Mouse (Mus musculus) stomach, embryonic 16.5 days (tissue): ENCODE measurements around the gene Snd1. TPM values are rescaled to one million over a fixed set of nuclear protein-coding genes. Genes with fewer than 3 reads are reported as not detected.

Experiments used
- ATAC-seq: fragments of 200-750 bp; cut with Nextera tagmentation; 2 replicates; pipeline ENCODE4 v1.8.0; 2017; ENCODE audit warnings: moderate number of reproducible peaks, moderate TSS enrichment; ENCODE audit not compliant: insufficient read depth, low FRiP score
- H3K27ac ChIP-seq: fragments of 300-500 bp; sonication (generic); 2 replicates; pipeline ENCODE4 v1.5.1; 2014; ENCODE audit warnings: low read length
- H3K27me3 ChIP-seq: fragments of 300-500 bp; sonication (generic); 2 replicates; pipeline ENCODE4 v1.6.1; 2014; ENCODE audit warnings: low read length, control low read depth, mixed read lengths; ENCODE audit not compliant: control insufficient read depth, insufficient read depth
- H3K36me3 ChIP-seq: fragments of 300-500 bp; sonication (generic); 2 replicates; pipeline ENCODE4 v1.6.1; 2014; ENCODE audit warnings: low read length; ENCODE audit not compliant: control insufficient read depth, insufficient read depth
- H3K4me1 ChIP-seq: fragments of 300-500 bp; sonication (generic); 2 replicates; pipeline ENCODE4 v1.6.1; 2014; ENCODE audit warnings: low read length, control low read depth, mixed read lengths; ENCODE audit not compliant: control insufficient read depth, insufficient read depth
- H3K4me2 ChIP-seq: fragments of 300-500 bp; sonication (generic); 2 replicates; pipeline ENCODE4 v1.6.1; 2014; ENCODE audit warnings: low read depth, low read length, mixed read lengths
- H3K4me3 ChIP-seq: fragments of 300-500 bp; sonication (generic); replicated peaks from 2 replicates; pipeline ENCODE4 v1.5.1; 2014; ENCODE audit warnings: mild to moderate bottlenecking, low read length
- H3K9ac ChIP-seq: fragments of 300-500 bp; sonication (generic); 2 replicates; pipeline ENCODE4 v1.6.1; 2014; ENCODE audit warnings: low read length
- H3K9me3 ChIP-seq: fragments of 300-500 bp; sonication (generic); replicated peaks from 2 replicates; pipeline ENCODE4 v1.6.1; 2016; ENCODE audit warnings: low read length, control low read depth; ENCODE audit not compliant: control insufficient read depth
- WGBS: fragments of 180-500 bp; shearing (Covaris S2); extraction: QIAGEN DNeasy Blood & Tissue Kit; methylation state at CpG from one replicate; pipeline ENCODE4 v1.1.7; 2014; 5-methylcytosine and 5-hydroxymethylcytosine counted together
- polyA plus RNA-seq: library from polyadenylated mRNA; unstranded; fragments of >200 nt; fragmentation: Nextera tagmentation; extraction: Ambion mirVana; gene quantifications from 2 replicates; pipeline ENCODE4 v1.2.1, GENCODE M21; 2015

Gene Snd1
- polyA plus RNA-seq, 1 experiment from 2014 or later: 136 TPM

- H3K4me2 ChIP-seq: no peak overlapping the region
- WGBS: 93% methylated on average over 5 of the region's 5 CpGs
- no peaks in the 10 kb centered on the region for H3K27me3 ChIP-seq
- no peaks in the 10 kb centered on the region for H3K9me3 ChIP-seq
- H3K4me1 ChIP-seq: no peaks in the 10 kb centered on the region
- no peak overlapping the region for H3K4me3 ChIP-seq
- ATAC-seq: no peak
- H3K27ac ChIP-seq: no peak overlapping the region
- no peaks in the 10 kb centered on the region for H3K36me3 ChIP-seq
- H3K9ac ChIP-seq: no peak overlapping the region
Measured at GRCm38 (mm10) chr6:28669251-28669650, 194.3 kb downstream of the Snd1 start.

- Histone ChIP-seq H3K27ac (no peak overlapping the region), H3K9me3 (no peaks in the 10 kb centered on the region), H3K36me3 (no peaks in the 10 kb centered on the region), H3K4me1 (no peaks in the 10 kb centered on the region), H3K4me3 (no peak overlapping the region), H3K4me2 (no peak overlapping the region), H3K9ac (no peak overlapping the region), H3K27me3 (no peaks in the 10 kb centered on the region)
- 92% methylated on average over 1 of the region's 1 CpGs for WGBS
- no peak for ATAC-seq
Measured at GRCm38 (mm10) chr6:28672388-28672787, 197.4 kb downstream of the Snd1 start.

- no peak for ATAC-seq
- Histone ChIP-seq H3K4me2 (no peak overlapping the region), H3K9ac (no peak overlapping the region), H3K4me1 (no peaks in the 10 kb centered on the region), H3K9me3 (no peaks in the 10 kb centered on the region), H3K4me3 (no peak overlapping the region), H3K27ac (no peak overlapping the region), H3K27me3 (no peaks in the 10 kb centered on the region), H3K36me3 (no peaks in the 10 kb centered on the region)
- WGBS: 90% methylated on average over 1 of the region's 1 CpGs
Measured at GRCm38 (mm10) chr6:28674686-28675085, 199.7 kb downstream of the Snd1 start.

- Histone ChIP-seq H3K9me3 (no peaks in the 10 kb centered on the region), H3K4me2 (no peak overlapping the region), H3K36me3 (no peaks in the 10 kb centered on the region), H3K27ac (no peak overlapping the region), H3K9ac (no peak overlapping the region), H3K27me3 (no peaks in the 10 kb centered on the region), H3K4me1 (peaks cover 7% of the 10 kb centered on the region), H3K4me3 (no peak overlapping the region)
- no peak for ATAC-seq
- WGBS: 77% methylated on average over 1 of the region's 1 CpGs
Measured at GRCm38 (mm10) chr6:28678896-28679295, 204.0 kb downstream of the Snd1 start.

- Histone ChIP-seq H3K9me3 (no peaks in the 10 kb centered on the region), H3K9ac (no peak overlapping the region), H3K4me3 (no peak overlapping the region), H3K36me3 (no peaks in the 10 kb centered on the region), H3K4me1 (peaks cover 7% of the 10 kb centered on the region), H3K27me3 (no peaks in the 10 kb centered on the region), H3K27ac (no peak overlapping the region), H3K4me2 (no peak overlapping the region)
- WGBS: 64% methylated on average over 4 of the region's 4 CpGs
- ATAC-seq: no peak
Measured at GRCm38 (mm10) chr6:28680537-28680936, 205.6 kb downstream of the Snd1 start.

DNA sequence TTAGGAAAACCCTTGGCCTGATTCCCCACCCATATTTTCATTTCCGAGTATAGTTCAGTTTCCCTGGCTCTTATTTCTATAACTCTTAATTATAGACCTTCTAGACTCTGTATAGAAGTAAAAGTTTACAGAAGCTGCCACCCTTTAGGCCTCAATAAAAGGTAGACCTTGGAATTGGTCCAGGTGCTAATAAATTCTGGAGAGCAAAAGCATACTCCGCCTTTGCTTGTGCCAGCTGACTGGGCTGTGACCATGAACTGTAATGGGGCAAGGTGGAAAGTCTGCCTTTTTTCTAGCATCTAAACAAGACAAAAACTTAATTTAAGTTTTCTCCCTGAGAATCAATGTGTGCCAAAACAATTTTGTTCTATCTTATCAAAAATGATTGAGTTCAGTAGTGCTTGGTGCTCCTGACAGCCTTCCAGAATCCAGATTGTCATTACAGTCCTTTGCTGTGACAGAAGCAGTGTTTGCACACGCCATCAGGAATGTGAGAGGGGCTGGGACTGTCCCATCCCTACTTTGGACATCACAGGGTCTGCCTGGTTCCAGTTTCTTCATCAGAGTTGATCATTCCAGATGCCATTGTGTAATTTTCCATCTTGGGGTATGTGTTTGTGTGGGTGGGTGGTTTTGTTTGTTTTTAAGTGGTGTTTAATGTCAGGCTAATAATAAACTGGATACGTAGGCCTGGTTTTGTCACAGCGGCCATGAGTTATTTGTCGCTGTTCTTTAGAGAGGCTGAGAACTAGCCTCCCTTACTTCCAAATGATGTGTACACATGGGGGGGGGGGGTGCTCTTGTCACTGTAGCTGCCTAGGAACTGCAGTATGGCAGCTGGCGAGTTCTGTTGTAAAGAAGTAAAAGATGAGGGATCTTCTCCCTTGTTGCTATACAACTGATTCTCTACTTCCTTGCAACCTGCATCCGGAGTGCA is 206.8 kb downstream of the Snd1 start:
- peak; percentile 25; the same call in 1 of the 2 replicates for ATAC-seq
- H3K9ac ChIP-seq: no peak overlapping the region
- H3K4me1 ChIP-seq: peaks cover 7% of the 10 kb centered on the region
- H3K9me3 ChIP-seq: no peaks in the 10 kb centered on the region
- no peak overlapping the region for H3K4me3 ChIP-seq
- H3K27me3 ChIP-seq: no peaks in the 10 kb centered on the region
- no peak overlapping the region for H3K27ac ChIP-seq
- 64% methylated on average over 8 of the region's 8 CpGs for whole genome bisulfite sequencing
- no peak overlapping the region for H3K4me2 ChIP-seq
- no peaks in the 10 kb centered on the region for H3K36me3 ChIP-seq

DNA sequence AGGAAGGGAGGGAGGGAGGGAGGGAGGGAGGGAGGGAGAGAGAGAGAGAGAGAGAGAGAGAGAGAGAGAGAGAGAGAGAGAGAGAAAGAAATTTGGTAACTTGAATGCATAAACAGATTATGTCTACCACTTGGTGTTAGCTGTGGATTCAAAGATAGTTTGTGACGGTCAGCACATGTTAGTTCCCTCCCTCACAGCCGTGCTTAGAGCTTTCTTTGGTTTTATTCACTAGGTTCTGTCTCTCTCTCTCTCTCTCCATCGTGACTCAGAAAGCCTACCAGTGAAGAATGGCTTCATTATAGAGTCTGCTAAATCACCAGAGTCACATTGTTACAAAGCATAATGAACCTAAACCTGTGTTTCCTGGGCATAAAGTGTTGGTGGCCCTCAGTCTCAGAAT is 210.1 kb downstream of the Snd1 start:
- ATAC-seq: no peak
- Histone ChIP-seq H3K4me3 (no peak overlapping the region), H3K9me3 (no peaks in the 10 kb centered on the region), H3K36me3 (no peaks in the 10 kb centered on the region), H3K4me1 (peaks cover 7% of the 10 kb centered on the region), H3K9ac (no peak overlapping the region), H3K4me2 (no peak overlapping the region), H3K27me3 (no peaks in the 10 kb centered on the region), H3K27ac (no peak overlapping the region; the same call in 1 of the 2 replicates)
- WGBS: 62% methylated on average over 3 of the region's 3 CpGs

GRCm38 (mm10) chr6:28685745-28686144 is 210.8 kb downstream of the Snd1 start:
- Histone ChIP-seq H3K27me3 (no peaks in the 10 kb centered on the region), H3K4me3 (no peak overlapping the region), H3K4me1 (peaks cover 4% of the 10 kb centered on the region; the same call in 1 of the 2 replicates), H3K9ac (no peak overlapping the region), H3K36me3 (no peaks in the 10 kb centered on the region), H3K9me3 (no peaks in the 10 kb centered on the region), H3K27ac (no peak overlapping the region), H3K4me2 (no peak overlapping the region)
- WGBS: 94% methylated on average over 5 of the region's 5 CpGs
- ATAC-seq: no peak

GRCm38 (mm10) chr6:28687776-28688175 is 212.8 kb downstream of the Snd1 start:
- ATAC-seq: no peak
- Histone ChIP-seq H3K4me3 (no peak overlapping the region), H3K27ac (no peak overlapping the region), H3K4me2 (no peak overlapping the region), H3K27me3 (no peaks in the 10 kb centered on the region), H3K4me1 (no peaks in the 10 kb centered on the region), H3K36me3 (no peaks in the 10 kb centered on the region), H3K9ac (no peak overlapping the region), H3K9me3 (no peaks in the 10 kb centered on the region)
- WGBS: 83% methylated on average over 5 of the region's 5 CpGs
